Mouse (Mus musculus): Measurements from ENCODE around the gene Ide. TPM values are rescaled to one million over a fixed set of nuclear protein-coding genes. Genes with fewer than 3 reads are reported as not detected.

Gene Ide
- total and polyA plus RNA-seq, 3 experiments: 9.1 to 120 (median 79.1) TPM

DNA sequence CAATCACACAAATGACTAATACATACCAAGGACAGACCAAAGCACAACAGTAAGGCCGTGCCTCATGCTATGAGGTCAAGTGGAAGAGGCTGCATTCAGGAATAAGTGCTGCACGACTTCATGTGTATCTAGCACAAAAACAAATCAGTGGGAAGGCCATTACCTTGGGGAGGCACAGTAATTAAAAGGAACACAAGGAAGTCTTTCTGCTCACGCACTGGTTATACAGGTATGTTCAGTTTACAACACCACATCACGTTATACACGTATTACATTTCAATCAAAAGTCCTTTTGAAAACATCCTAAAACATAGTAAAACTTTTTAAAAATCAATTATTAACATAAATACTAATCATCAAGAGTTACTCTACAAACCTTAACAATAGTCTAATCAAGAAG, 6.2 kb upstream of the Ide start:
- H3K36me3 ChIP-seq (replicated peaks): peaks cover 64% of the 10 kb centered on the region
- H3K4me3 ChIP-seq (ENCODE audit: low read depth, low read length): no peak overlapping the region
- H3K27me3 ChIP-seq (ENCODE audit: insufficient read depth, low read length): no peaks in the 10 kb centered on the region
- DNase-seq (ENCODE audit: low spot score): no peak
- TF ChIP-seq GATA2 (IDR thresholded peaks at IDR 0.05; ENCODE audit: borderline replicate concordance, low read depth, low read length) (no peak), GATA1 (IDR thresholded peaks at IDR 0.05; ENCODE audit: borderline replicate concordance, low read length) (no peak), POLR2AphosphoS5 (IDR thresholded peaks at IDR 0.05; ENCODE audit: insufficient replicate concordance, low read depth, low read length) (no peak)
- no peaks in the 10 kb centered on the region for H3K9me3 ChIP-seq (replicated peaks)
- H3K4me1 ChIP-seq (ENCODE audit: insufficient read depth, low read depth, low read length): peaks cover 17% of the 10 kb centered on the region
- ATAC-seq (ENCODE audit: extremely low read depth, insufficient number of reproducible peaks, low FRiP score, poor library complexity, severe bottlenecking): no peak

DNA sequence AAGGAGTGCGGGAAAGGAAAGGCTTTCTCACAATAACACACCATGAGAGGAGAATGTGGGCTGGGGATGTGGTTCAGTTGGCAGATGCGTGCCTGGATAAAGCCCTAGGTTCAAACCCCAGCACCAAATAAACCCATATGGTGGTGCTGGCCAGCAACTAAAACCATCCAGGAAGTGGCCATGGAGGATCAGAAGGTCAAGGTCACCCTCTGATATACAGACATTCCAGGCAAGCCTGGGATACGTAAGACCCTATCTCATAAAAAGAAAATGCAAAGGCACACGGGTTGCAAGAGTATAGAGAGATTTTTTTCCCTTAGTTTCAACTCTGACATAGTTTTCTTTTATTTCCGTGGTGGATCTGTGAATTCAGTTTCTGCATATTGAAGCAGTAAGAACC, 3.3 kb upstream of the Ide start:
- DNase-seq (ENCODE audit: low spot score) (no peak), ATAC-seq (ENCODE audit: extremely low read depth, insufficient number of reproducible peaks, low FRiP score, poor library complexity, severe bottlenecking) (no peak)
- Histone ChIP-seq H3K27me3 (ENCODE audit: insufficient read depth, low read length) (no peaks in the 10 kb centered on the region), H3K36me3 (replicated peaks) (peaks cover 56% of the 10 kb centered on the region), H3K4me1 (ENCODE audit: insufficient read depth, low read depth, low read length) (peaks cover 18% of the 10 kb centered on the region), H3K4me3 (ENCODE audit: low read depth, low read length) (no peak overlapping the region), H3K9me3 (replicated peaks) (no peaks in the 10 kb centered on the region)
- no peak for TF ChIP-seq CTCF (IDR thresholded peaks at IDR 0.05; ENCODE audit: low read depth, low read length)
- no peak for TF ChIP-seq GATA1 (IDR thresholded peaks at IDR 0.05; ENCODE audit: borderline replicate concordance, low read length)
- no peak for TF ChIP-seq TAL1 (conservative IDR thresholded peaks at IDR 0.05; ENCODE audit: low read depth, low read length)
- no peak for TF ChIP-seq GATA2 (IDR thresholded peaks at IDR 0.05; ENCODE audit: borderline replicate concordance, low read depth, low read length)
- TF ChIP-seq POLR2AphosphoS5 (IDR thresholded peaks at IDR 0.05; ENCODE audit: insufficient replicate concordance, low read depth, low read length): no peak

DNA sequence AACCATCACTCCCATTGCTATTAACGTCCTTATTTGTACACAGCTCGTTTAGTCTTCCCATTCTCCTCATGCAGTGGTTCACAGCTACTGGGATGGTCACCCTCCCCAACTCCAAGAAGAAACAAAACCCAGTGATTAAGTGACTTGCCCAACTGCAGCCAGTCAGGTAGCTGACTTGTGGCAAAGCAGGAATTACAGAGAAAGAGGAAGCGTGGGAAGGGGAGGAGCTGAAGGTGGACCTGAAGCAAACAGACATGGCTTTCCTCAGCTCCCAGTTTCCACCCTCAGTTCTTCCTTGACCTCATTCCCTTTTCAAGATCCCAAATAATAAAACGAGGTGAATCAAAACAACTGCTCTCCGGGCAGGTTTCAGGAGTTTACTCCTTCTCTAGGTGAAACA, 2.8 kb upstream of the Ide start:
- no peak for ATAC-seq (ENCODE audit: extremely low read depth, insufficient number of reproducible peaks, low FRiP score, poor library complexity, severe bottlenecking)

DNA sequence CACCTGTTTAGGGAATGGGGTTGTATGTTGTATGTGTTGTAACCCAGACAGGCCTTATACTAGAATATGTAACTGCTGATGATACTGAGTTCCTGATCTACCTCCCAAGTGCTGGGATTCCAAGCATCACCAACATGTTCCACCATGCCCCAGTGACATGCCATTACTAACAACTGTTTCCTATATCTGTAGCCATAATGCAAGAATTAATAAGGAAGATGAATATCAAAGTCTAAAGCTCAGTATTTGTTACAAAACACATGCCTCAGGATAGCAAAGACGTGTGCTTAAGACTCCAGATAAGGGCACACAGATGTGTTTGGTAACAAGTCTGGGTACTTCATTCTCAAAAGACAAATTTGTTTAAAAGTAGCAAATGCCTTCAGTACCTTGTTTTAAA, 2.3 kb downstream of the Ide start:
- Histone ChIP-seq H3K27me3 (ENCODE audit: insufficient read depth, low read length) (no peaks in the 10 kb centered on the region), H3K4me3 (ENCODE audit: low read depth, low read length) (no peak overlapping the region), H3K36me3 (replicated peaks) (peaks cover 50% of the 10 kb centered on the region), H3K9me3 (replicated peaks) (no peaks in the 10 kb centered on the region), H3K4me1 (ENCODE audit: insufficient read depth, low read depth, low read length) (peaks cover 13% of the 10 kb centered on the region)
- ATAC-seq (ENCODE audit: extremely low read depth, insufficient number of reproducible peaks, low FRiP score, poor library complexity, severe bottlenecking) (no peak), DNase-seq (ENCODE audit: low spot score) (no peak)
- TF ChIP-seq TAL1 (conservative IDR thresholded peaks at IDR 0.05; ENCODE audit: low read depth, low read length) (no peak), GATA1 (IDR thresholded peaks at IDR 0.05; ENCODE audit: borderline replicate concordance, low read length) (no peak), CTCF (IDR thresholded peaks at IDR 0.05; ENCODE audit: low read depth, low read length) (no peak)

More for the DNA sequence above, 2.8 kb upstream of the Ide start:
- Histone ChIP-seq H3K4me3 (ENCODE audit: low read depth, low read length) (no peak overlapping the region), H3K4me1 (ENCODE audit: insufficient read depth, low read depth, low read length) (peaks cover 19% of the 10 kb centered on the region), H3K27me3 (ENCODE audit: insufficient read depth, low read length) (no peaks in the 10 kb centered on the region), H3K9me3 (replicated peaks) (no peaks in the 10 kb centered on the region), H3K36me3 (replicated peaks) (peaks cover 54% of the 10 kb centered on the region)
- no peak for DNase-seq (ENCODE audit: low spot score)
- TF ChIP-seq TAL1 (conservative IDR thresholded peaks at IDR 0.05; ENCODE audit: low read depth, low read length): no peak
- TF ChIP-seq CTCF (IDR thresholded peaks at IDR 0.05; ENCODE audit: low read depth, low read length): no peak
- TF ChIP-seq POLR2AphosphoS5 (IDR thresholded peaks at IDR 0.05; ENCODE audit: insufficient replicate concordance, low read depth, low read length): no peak

DNA sequence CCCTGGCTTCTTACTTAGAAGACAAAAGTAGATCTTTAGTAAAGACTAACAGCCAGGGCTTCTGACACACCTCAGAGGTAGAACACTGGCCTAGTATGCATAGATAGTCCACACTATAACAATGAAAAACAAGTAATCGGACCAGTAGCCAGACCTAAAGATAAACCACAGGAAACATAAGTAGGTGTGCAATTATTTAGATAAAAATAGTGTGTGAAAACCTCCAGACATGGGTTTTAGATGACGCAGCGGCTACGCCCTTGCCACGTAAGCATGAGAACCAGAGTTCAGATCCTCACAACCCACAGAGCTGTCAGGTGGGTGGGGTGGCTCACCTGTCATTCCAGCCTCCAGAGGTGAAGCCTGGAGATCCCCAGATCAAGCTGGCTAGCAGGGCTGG, 4.3 kb downstream of the Ide start:
- TF ChIP-seq TAL1 (conservative IDR thresholded peaks at IDR 0.05; ENCODE audit: low read depth, low read length) (no peak), GATA2 (IDR thresholded peaks at IDR 0.05; ENCODE audit: borderline replicate concordance, low read depth, low read length) (no peak), POLR2AphosphoS5 (IDR thresholded peaks at IDR 0.05; ENCODE audit: insufficient replicate concordance, low read depth, low read length) (no peak), CTCF (IDR thresholded peaks at IDR 0.05; ENCODE audit: low read depth, low read length) (no peak), GATA1 (IDR thresholded peaks at IDR 0.05; ENCODE audit: borderline replicate concordance, low read length) (no peak)

DNA sequence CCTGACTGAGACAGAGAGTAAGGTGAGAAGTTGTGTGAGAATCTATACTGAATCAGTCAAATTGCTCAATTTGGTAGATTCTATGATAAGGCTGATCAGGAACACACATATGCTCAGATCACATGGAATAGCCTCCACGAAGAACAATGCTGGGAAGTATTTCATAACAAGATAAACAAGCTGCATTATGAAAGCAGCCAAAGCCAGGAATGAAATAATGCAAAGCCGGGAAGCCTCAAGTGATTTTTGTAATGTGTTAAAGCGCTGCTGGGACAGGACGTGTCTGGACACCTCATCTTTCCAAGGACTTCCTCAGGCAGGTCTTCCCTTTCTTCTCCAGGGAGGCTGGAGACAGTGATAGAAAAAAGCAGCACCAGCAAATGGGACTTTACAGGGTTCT, 4.9 kb downstream of the Ide start:
- Histone ChIP-seq H3K9me3 (replicated peaks) (no peaks in the 10 kb centered on the region), H3K27me3 (ENCODE audit: insufficient read depth, low read length) (no peaks in the 10 kb centered on the region), H3K4me1 (ENCODE audit: insufficient read depth, low read depth, low read length) (peaks cover 13% of the 10 kb centered on the region), H3K36me3 (replicated peaks) (peaks cover 56% of the 10 kb centered on the region), H3K4me3 (ENCODE audit: low read depth, low read length) (no peak overlapping the region)
- ATAC-seq (ENCODE audit: extremely low read depth, insufficient number of reproducible peaks, low FRiP score, poor library complexity, severe bottlenecking): no peak
- DNase-seq (ENCODE audit: low spot score): no peak
- TF ChIP-seq CTCF (IDR thresholded peaks at IDR 0.05; ENCODE audit: low read depth, low read length) (no peak), GATA2 (IDR thresholded peaks at IDR 0.05; ENCODE audit: borderline replicate concordance, low read depth, low read length) (no peak), POLR2AphosphoS5 (IDR thresholded peaks at IDR 0.05; ENCODE audit: insufficient replicate concordance, low read depth, low read length) (no peak), GATA1 (IDR thresholded peaks at IDR 0.05; ENCODE audit: borderline replicate concordance, low read length) (no peak), TAL1 (conservative IDR thresholded peaks at IDR 0.05; ENCODE audit: low read depth, low read length) (no peak)

More for the DNA sequence above, 4.3 kb downstream of the Ide start:
- no peak overlapping the region for H3K4me3 ChIP-seq (ENCODE audit: low read depth, low read length)
- H3K36me3 ChIP-seq (replicated peaks): peaks cover 52% of the 10 kb centered on the region
- H3K27me3 ChIP-seq (ENCODE audit: insufficient read depth, low read length): no peaks in the 10 kb centered on the region
- no peak for DNase-seq (ENCODE audit: low spot score)
- H3K4me1 ChIP-seq (ENCODE audit: insufficient read depth, low read depth, low read length): peaks cover 13% of the 10 kb centered on the region
- H3K9me3 ChIP-seq (replicated peaks): no peaks in the 10 kb centered on the region
- no peak for ATAC-seq (ENCODE audit: extremely low read depth, insufficient number of reproducible peaks, low FRiP score, poor library complexity, severe bottlenecking)

DNA sequence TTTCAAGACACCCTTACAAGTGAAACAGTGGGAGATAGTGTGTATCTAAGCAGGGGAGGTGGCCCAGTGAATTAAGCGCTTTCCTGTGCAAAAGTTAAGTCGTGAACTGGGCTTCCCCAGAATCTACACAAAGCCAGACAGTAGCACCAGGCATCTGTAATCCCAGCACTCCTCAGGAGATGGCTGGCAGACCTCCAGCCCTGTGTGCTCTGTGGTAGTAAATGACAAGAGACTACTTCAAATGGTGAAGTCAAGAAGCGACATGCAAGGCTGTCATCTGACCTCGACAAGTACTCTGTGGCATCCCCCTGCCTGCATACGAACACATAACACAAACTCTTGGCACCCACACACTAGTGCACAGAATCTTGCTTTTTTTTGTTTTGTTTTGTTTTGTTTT, 10.4 kb downstream of the Ide start:
- H3K36me3 ChIP-seq (replicated peaks): peaks cover 73% of the 10 kb centered on the region
- no peak for ATAC-seq (ENCODE audit: extremely low read depth, insufficient number of reproducible peaks, low FRiP score, poor library complexity, severe bottlenecking)
- TF ChIP-seq GATA2 (IDR thresholded peaks at IDR 0.05; ENCODE audit: borderline replicate concordance, low read depth, low read length) (no peak), CTCF (IDR thresholded peaks at IDR 0.05; ENCODE audit: low read depth, low read length) (no peak), GATA1 (IDR thresholded peaks at IDR 0.05; ENCODE audit: borderline replicate concordance, low read length) (no peak), TAL1 (conservative IDR thresholded peaks at IDR 0.05; ENCODE audit: low read depth, low read length) (no peak), POLR2AphosphoS5 (IDR thresholded peaks at IDR 0.05; ENCODE audit: insufficient replicate concordance, low read depth, low read length) (no peak)

More for the DNA sequence above, 10.4 kb downstream of the Ide start:
- Histone ChIP-seq H3K27me3 (ENCODE audit: insufficient read depth, low read length) (no peaks in the 10 kb centered on the region), H3K9me3 (replicated peaks) (no peaks in the 10 kb centered on the region), H3K4me3 (ENCODE audit: low read depth, low read length) (no peak overlapping the region), H3K4me1 (ENCODE audit: insufficient read depth, low read depth, low read length) (peaks cover 2% of the 10 kb centered on the region; the same call in 1 of the 2 replicates)
- DNase-seq (ENCODE audit: low spot score): no peak

Data from G1E (cell line).